Mouse (Mus musculus): ENCODE measurements around the gene Slc16a1.
A peak's percentile ranks its signal among the peaks of the same experiment; 100 is the strongest.
"Not testable (repeated sequence)": the region's sequence is repeated elsewhere in the genome, so short reads cannot be mapped to it uniquely, and the experiment has no call there.

The Slc16a1 gene

DNA sequence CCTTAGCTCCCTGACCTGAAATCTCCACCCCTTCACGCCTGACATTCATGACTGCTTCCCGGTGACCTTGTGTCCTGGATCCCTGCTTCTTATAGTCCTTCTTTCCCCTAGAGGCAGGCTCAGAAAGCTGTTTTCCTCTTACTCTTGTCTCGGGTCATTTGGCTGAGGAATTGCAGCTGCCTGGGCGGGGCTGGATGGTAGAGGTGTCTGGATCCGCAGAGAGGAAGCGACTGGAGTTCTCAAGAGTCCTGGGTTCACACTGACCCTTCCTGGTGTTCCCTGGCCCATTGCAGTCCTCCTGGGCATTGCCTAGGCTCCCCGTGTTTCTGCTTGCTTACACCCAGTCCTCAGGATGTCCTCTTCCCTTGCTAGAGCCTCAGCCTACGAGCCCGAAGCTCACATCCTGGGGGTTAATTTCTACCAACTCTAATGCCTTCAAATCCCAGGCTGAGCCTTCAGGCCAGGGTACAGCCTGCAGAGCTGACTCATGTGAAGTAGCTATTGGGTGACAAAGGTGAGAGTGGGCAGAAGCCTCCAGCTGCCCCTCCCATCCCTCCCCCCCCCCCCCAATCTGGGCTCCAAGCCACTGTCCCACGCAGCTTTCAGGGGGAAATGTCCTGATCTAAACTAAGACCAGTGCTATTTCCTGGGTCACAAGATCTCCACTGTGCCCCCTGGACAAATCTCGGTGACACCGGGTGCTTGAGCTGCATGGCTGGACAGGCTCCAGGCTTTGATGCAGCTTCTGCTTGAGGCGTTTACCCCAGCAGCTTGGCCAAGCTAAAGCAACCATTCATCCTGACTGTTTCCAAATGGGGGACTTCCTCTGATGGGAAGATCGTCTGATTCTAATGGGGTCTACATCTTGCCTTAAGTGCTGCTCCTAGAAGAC lies 36.1 kb downstream of the Slc16a1 start:
- DNase-seq (ENCODE audit: low spot score in 2 of 2): no peak

DNA sequence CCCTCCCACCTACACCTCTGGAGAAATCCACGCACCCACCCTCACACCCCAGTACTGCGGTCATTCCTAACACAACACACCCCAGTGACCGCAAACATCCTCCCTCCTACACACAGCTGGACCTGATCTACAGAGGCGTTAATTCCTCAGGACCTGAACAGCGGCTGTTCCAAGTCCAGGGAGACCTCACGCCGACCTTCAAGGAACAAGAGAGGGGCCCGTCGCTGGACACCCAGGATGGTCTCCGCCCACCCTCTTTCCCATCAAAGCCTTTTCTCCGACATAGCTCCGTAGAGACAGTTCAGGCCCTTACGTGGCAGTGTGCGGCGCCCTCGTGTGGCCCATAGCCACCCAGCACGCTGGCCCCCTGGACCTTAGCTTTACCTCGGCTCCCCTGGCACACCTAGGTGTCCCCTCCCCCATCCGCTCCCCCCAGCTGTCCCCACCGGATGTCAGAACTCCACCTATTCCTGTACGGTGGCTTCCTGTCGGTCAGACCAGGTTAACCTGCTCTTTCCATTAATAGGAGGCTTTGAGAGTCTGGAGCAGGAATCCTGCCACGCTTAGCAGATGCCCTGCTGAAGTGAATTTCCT lies 36.9 kb downstream of the Slc16a1 start:
- DNase-seq (ENCODE audit: low spot score in 2 of 2): peak; percentile 69 to 73

DNA sequence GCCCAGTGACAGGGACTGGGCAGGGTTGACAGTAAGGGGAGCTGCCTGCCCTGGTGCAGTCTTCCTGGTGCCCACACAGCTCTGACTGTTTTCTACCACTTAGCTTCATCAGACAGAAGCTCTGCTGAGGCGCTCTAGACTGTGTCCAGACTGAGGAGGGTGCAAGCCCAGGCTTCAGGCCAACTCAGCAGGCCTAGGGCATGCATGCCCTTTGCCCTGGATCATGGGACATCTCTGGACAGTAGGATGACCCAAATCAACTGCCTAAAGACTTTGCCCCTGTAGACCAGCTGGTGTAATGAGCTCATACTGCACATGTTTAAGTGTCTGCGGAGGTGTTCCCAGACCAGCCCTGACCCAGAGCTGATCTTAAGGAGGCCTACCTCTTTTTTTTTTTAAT lies 39.3 kb downstream of the Slc16a1 start:
- DNase-seq (ENCODE audit: low spot score in 2 of 2): no peak

DNA sequence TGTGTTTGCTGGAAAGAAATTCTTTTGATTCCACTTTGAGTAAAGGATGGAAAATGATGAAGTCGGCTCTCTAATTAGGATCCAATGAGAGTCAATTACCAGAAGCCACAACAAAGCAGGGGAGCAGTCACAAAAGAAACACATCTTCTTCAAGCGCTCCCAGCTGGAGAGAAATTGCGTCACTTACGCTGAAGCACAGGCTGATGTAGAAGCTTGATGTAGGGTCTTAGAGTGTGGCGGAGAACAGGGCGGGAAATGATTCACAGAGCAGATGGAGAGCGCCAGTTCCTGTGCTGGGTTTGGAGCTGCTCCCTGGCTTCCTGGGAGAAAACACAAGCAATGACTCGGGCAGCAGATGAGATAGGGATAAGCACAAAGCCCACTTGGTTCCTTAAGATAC lies 40.4 kb downstream of the Slc16a1 start:
- DNase-seq (ENCODE audit: low spot score in 2 of 2): no peak

DNA sequence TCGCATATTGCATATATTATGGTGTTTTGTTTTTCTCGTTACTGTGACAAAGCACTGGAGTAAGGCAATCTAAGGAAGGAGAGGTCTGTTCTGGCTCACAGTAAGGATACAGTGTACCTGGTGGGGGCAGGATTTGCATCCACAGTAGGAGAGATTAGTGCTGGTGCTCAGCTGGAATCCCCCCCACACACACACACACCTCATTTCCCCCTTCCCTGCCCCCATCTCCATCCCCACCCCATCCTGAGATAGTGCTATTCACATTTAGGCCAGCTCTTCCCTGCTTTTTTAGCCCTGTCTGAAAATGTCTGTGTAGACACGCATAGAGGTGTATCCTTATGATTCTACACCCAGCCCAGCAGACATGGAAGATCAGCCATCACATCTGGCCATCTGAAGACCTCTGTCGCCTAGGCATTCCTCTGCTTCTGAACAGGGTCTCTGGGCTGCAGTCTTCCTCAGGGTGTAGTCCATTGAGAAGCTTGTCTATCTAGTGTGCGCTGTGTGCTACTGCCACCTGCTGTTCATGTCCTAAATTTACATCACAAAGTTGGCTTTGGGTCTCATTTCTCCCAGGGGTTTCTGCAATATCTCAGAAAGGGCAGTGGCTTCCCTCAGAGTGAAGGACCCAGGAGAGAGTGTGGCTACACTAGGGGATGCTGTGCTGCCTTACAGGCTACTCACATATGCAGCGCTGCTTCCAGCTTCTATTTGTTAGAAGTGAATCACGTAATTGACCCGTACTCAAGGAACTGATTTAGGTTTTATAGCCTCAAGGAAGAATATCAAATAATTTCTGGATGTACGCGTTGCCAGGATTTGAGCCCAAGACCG lies 44.4 kb downstream of the Slc16a1 start:
- DNase-seq (ENCODE audit: low spot score in 2 of 2): peak in 1 of 2 experiments; percentile 32

DNA sequence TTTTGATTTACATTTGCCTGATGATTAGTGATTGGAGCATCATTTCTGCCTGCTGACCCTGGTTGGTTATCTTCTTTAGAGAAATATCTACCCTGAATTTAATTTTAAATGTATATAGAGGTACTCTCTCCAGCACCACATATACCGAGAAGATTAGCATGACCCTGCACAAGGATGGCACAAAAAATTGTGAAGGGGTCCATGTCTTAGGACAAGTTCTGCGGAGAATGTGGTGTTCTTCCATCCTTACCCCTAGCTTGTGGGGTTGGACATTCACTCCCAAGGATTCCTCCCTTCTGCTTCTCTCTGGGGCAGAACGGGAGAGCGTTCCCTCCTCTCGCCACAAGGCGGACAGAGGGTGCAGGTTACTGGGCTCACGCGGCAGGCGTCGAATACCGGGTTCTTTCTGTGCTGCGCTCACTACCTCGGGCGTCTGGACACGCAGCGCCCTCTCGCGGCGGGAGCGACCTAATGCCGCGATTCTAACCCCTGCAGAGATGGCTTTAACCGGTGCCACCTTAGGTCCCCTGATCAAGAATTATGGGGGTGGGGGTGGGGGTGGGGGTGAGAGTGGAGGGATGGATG lies 62.4 kb downstream of the Slc16a1 start:
- DNase-seq (ENCODE audit: low spot score in 2 of 2): peak; percentile 71 to 86

DNA sequence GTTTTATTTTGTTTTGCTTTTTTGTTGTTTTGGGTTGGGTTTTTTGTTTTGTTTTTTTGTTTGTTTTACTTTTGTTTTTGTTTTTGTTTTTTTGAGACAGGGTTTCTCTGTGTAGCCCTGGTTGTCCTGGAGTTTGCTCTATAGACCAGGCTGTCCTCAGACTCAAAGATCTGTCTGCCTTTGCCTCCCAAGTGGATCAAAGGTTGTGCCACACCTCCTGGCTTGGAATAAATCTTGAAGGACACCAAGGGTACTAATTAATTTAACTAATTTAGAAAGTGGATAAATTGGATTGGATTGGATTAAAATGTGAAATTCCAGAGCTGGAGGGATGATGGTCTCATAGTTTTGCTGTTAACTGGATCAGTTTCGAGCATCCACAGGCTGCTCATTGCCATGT lies 63.3 kb downstream of the Slc16a1 start:
- no peak for DNase-seq (ENCODE audit: low spot score in 2 of 2)

DNA sequence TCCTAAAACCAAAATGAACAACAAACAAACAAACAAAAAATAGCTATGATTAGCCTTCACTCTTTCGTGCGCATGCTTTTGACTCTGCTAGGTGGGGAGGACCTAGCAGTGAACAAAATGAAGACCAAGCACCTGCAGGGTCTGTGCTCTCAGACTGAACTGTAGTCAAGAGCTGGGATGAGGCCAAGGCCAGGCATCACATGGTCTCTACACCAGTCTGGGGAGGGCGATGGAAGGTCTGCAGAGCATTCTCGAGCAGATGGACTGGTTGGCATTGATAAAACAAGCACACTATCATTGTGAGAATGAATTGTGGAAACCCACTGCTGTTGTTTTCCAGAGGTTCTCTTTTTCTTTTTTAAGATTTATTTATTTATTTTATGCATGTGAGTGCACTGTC lies 65.5 kb downstream of the Slc16a1 start:
- no peak for DNase-seq (ENCODE audit: low spot score in 2 of 2)

DNA sequence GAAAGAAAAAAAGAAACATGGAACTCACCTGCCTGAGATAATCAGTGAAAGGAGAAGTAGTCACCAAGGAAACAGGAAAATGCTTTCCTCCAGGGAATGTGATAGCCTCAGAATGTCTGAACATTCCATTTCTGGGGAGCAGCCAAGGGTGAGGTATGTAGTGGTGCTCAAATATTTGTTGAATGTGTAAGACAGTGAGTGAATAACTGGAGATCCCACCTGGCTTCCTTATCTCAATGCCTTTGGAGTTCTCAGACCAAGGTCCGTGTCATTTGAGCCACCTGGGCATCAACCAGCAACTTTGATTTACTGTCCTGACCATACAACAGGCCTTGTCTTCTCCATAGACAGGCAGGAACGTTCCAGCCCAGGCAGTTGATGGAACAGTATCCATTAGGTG lies 68.0 kb downstream of the Slc16a1 start:
- no peak for DNase-seq (ENCODE audit: low spot score in 2 of 2)

DNA sequence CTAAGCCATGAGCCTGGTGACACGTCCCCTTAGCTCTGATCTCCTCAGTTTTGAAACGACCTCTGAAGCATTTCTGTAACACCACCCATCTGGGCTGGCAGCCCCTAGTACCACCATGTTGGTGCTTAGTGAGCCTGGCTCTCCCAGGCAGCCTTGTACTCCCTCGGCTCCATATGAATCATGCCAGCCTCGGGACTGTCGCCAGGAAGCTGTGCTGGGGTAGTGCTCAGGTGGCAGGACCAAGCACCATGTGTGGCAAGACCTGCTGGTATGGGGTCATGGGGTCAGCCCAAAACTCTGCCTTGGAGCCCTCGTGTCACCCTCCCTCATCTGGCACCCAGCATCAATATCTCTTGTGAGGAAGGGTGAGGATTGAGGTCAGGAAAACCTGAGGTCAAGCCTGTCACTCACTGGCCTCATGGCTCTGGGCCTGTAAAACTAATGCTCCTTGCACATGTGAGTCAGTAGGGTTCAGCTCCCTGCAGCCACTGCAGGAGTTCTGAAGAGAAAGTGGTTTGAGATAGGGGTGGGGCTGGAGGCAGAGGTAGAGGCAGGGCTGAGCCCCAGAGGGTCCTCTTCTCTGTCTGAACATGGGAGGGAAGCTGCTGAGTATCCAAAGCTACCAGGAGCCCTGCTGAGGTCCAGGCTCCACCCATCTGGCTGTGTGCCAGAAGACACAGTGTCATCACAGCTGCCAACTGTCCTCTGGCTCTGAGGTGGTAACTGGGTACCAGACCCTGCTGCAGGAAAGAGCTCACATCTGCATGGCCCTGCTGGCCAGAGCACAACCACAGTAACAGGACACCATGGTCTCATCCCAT lies 68.7 kb downstream of the Slc16a1 start:
- DNase-seq (ENCODE audit: low spot score in 2 of 2): not testable (repeated sequence)

DNA sequence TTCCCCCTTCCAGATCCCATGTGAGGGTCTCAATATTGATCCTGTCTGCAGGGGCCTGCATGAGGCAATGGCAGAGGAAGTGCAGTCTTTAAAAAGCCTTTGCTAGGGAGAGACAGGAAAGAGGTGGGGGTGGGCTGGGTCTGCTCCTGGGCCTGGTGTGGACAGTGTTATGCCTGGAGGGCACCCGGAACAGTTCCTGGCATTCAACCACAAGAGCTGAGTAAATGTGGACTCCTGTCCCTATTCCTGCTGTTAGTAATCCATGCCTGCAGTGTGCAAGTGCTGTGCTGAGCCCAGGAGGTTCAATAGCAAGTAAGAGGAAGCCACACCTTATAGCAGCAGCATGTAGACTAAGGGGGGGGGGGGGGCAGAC lies 69.3 kb downstream of the Slc16a1 start:
- DNase-seq (ENCODE audit: low spot score in 2 of 2): not testable (repeated sequence)

Measured in urinary bladder, postnatal 4 days (tissue).